Mouse (Mus musculus) left cerebral cortex, adult 9 months (tissue): ENCODE results near the gene LTO1.
"Not testable (repeated sequence)": the region's sequence is repeated elsewhere in the genome, so short reads cannot be mapped to it uniquely, and the experiment has no call there.

Experiments
- DNase-seq, 2 experiments: peaks; one replicate each; pipeline ENCODE4 v3.0.0; 2022; ENCODE audit warnings: low spot score in 2 of 2

Gene LTO1

GRCm38 (mm10) chr7:144914948-144915750 lies at the start of gene LTO1:
TSS of gene LTO1 (plus strand) at chr7:144915100.
- peak; percentile 71 to 91 for DNase-seq

DNA sequence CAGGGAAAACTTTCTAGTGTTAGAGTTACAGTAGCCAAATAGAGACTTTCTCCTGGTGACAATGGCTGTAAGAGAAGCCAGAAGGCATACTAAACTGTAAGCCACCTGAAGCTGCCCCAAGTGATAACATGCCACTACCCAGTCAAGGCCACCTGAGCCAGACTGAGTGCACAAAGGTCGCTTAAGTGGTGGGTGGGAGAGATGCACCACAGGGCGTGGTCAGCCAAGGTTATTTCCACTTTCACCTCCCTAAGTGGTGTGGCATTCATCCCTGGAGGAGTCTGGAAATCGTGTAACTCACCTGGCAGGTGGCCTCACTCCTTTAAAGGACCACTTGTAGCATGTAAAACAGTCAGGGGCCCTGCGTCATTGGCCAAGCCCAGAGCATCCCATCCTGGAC lies 47.7 kb upstream of the LTO1 start:
- DNase-seq, result no peak

- no peak for DNase-seq
These were observed 47.3 kb upstream of the LTO1 start for GRCm38 (mm10) chr7:144867602-144868001.

DNA sequence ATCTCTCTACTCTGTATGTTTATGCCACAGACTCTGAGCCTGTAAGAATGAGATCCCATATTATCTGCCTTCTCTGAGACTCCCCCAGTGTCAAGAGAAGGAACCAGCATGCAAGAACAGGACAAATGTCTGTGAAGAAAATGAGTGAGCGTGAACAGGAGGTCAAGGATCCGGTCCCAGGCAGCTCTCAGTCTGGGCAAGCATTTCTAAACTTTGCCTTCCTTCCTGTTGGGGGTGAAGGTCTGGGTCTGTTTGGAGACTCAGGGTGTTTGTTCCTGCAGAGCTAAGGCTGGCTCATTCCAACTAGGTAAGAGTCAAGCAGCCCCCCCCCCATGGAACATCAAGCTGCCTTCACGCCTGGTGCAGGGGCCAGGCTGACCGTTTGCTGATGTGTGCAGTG lies 42.5 kb upstream of the LTO1 start:
- no peak for DNase-seq

DNA sequence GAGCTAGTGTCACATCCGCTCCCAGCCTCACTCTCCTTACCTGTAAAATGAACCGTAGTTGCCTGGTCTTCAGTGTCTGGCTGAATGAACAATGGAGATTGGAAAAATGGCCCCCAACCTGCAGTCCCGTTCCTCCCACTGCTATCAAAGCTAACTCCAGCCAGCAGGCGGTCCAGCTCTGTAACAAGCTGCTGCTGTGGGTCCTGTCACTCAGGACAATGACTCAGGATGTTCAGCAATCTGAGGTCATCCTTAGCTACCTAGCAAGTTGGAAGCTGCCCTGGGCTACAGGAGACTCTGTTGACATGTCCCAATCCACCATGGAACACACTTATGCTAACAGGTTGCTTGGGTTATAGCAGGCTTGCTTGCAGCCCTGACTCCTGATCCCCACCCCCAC lies 41.7 kb upstream of the LTO1 start:
- no peak for DNase-seq

- no peak for DNase-seq
These were observed 40.7 kb upstream of the LTO1 start for GRCm38 (mm10) chr7:144874226-144874625.

DNA sequence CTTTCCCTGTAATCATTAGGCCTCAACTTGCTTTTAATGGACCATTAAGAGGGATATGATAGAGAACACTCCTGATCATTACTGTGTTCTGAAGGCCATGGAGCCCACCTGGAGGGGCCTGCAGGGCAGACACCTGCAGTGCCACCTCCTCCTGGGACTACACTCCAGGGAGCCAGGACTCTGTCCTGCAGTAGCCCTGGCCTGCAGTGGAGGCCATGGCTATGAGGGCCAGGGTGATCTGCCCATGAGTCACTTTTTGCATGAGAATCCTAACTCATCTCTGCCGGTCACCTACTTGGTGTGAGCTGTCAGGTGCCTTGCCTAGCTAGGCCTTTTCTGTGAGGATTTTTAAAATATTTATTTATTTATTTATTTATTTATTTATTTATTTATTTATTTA lies 36.5 kb upstream of the LTO1 start:
- DNase-seq, result no peak

GRCm38 (mm10) chr7:144883106-144883505 lies 31.8 kb upstream of the LTO1 start:
- no peak for DNase-seq

GRCm38 (mm10) chr7:144887672-144888071 lies 27.2 kb upstream of the LTO1 start:
- DNase-seq, result no peak

DNA sequence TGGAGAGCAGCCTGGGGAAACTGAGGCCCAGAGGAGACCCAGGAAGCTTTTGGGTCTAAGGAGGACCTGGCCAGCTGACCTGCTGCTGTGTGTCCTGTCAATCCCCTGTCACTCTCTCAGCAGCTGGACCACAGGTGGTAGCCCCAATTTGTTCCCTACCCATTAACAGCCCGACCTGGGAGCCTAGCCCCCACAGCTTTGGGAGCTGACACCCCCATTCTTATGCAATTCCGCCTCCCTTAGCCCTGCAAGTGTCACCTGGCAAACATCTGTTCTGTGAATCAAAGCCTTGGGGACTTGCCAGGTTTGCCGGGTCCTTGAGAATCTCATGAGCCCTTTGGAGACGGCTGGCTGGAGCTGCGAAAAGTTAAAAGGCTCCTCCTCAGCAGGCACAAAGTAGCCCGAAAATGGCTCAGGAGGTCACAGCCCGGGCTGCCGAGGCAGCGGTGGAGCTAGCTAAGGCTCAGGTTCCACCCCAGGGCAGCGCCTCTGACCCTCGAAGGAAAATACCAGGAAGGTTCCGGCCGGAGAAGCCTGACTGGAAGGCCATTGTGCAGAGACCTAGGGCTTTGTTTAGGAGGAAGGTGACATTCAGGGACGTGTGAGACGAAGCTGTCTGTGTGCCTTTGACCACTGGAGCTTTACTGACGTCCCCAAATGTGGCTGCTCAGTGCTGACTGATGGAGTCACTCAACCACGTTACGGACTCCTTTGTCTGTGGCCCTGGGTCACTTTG lies 26.2 kb upstream of the LTO1 start:
- DNase-seq, result no peak

DNA sequence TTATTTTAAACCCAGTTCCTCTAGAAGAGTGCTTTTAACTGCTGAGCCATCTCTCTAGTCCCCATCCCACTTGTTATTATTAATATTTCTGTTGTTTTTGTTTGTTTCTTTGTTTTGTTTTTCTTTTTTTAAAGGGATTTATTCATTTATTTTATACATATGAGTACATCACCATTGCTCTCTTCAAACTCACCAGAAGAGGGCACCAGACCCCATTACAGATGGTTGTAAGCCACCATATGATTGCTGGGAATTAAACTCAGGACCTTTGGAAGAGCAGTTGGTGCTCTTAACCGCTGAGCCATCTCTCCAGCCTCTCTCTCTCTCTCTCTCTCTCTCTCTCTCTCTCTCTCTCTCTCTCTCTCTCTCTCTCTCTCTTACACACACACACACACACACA lies 24.2 kb upstream of the LTO1 start:
- DNase-seq, result not testable (repeated sequence)

DNA sequence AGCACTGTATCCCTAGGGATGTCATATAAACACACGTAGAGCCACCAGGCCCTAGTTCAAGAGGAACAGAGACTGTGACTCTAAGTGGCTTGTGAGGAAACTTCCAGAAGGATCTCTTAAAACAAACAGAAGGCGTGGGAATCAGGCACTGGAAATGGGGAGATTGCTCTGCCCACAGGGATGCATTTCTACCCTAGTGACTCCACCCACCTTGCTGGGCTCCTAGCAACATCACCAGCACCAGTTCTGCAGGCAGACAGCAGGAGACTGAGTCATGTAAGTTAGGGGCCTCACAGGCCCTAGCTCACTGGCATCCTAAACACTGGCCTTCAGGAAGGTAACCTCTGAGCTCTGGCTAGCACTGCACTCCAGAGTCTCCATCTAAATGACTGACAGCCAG lies 23.0 kb upstream of the LTO1 start:
- peak in 1 of 2 experiments; percentile 32 for DNase-seq

DNA sequence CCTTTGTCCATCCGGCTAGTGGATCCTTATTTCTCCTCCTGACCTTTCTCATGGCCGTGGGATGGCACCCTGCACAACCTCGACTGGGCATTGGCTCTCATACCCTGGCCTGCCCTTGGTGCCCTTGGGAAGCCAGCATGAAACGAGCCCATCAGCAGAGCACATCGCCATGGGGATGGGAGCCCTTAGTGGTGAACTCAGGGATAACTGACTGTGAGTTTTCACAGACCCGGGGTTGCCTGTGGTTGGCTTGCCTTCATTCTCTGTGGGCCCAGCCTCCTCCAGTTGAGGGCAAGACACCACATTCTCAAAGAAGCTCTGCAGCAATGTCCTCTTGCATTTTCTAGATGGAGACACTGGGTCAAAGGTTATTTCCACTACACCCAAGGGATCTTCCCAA lies 22.6 kb upstream of the LTO1 start:
- DNase-seq, result no peak

DNA sequence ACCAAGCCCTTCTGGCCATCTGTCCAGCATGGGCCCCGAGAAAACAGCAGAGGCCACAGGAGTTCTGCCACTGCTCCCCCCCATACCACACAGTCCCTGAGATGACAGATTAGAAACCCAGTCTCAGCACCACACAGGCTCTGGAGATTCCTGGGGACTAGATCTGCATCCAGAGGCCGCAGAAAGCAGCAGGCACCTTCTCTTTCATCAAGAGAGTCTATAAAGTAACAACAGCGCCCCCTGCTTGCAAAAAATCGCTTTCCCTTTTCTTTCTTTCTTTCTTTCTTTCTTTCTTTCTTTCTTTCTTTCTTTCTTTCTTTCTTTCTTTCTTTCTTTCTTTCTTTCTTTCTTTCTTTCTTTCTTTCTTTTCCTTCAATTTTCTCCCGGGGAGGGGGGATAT lies 20.7 kb upstream of the LTO1 start:
- no peak for DNase-seq

- no peak for DNase-seq
These were observed 20.2 kb upstream of the LTO1 start for GRCm38 (mm10) chr7:144894706-144895105.

DNA sequence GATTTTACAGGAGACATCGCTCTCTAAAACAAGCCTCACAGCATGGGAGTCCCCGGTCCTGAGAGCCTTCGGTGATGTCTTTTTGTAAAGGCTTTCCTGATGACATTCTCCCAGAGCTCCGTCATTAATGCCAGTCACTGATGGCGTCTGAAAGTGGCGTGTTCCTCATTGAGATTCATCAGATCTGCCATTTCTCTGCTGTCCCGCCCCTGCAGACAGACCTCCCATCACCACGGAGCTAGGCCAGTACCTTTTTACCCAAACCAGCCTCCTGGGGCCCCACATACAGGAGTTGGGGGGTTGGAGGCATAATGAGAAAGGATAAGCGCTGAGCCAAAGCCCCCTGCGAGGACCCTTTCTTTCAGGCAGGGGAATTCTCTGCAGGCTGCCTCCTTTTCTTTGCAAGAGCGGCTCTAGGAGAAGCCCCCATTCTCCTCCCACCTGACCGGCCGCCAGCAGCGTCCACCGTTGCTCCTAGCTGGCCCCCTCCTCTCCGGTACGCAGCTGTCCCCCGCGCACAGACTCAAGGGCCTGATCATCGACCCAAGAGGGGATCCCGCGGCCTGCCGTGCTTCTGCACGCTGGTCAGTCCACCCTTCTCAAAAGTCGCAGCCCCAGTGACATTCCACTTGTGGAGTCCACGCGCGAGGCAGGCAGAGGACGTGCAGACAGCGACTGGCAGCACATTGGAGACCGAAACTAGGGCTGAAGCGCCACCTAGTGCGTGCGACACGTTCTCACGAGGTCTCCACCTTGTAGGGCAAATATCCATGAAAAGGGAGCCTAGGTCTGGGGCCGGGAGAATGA lies 19.4 kb upstream of the LTO1 start:
- peak in 1 of 2 experiments; percentile 61 for DNase-seq

DNA sequence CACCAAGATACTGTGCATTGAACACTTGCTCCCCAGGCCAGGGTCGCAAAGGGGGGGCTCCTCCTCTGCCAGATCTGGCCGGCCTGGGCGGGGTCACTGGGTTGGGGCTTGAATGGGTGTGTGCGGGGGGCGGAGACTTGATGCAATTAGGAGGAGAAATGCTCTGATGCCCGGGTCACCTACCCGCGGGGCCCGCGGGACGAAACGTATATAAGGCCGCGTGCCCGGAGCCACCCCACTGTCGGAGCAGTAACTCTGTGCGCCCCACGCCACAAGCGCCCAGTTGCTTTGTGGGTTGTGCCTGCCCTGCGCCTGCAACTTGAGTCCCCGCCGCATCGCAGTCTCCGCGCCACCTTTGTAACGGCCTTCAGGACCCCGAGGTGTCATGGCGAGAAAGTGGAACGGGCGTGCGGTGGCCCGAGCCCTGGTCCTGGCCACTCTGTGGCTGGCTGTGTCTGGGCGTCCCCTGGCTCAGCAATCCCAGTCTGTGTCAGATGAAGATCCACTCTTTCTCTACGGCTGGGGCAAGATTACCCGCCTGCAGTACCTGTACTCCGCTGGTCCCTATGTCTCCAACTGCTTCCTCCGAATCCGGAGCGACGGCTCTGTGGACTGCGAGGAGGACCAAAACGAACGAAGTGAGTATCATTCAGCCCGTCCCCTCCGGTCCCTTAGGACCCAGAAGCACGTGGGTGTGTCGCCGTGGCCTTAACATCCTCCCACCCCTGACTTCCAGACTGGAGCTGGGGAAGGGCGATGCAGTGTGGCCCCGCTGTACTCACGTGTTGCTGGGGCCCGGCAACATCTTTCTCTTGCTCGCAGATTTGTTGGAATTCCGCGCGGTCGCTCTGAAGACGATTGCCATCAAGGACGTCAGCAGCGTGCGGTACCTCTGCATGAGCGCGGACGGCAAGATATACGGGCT lies 18.3 kb upstream of the LTO1 start, which contains the start of gene Fgf15:
TSS of gene Fgf15 (plus strand) at position 238 of the 925 bp plus-strand sequence.
- DNase-seq, result no peak

DNA sequence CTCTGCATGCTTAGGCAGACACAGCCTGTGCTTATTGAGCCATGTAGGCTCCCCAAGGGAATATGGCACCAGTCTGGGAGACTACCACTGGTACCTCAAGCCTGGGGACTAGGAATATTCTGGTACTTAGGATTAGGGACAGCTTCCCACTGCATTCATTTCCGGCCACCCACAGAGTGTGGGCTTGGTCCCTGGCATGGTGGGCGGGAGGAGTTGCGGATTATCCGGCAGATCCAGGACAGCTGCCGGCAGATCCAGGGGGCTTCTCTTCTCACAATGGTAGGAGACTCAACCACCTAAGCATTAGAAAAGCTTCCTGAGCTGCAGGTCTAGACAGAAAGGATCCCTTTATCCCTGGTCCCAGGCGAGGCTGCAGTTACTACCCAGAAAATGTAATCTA lies 16.4 kb upstream of the LTO1 start:
- no peak for DNase-seq

DNA sequence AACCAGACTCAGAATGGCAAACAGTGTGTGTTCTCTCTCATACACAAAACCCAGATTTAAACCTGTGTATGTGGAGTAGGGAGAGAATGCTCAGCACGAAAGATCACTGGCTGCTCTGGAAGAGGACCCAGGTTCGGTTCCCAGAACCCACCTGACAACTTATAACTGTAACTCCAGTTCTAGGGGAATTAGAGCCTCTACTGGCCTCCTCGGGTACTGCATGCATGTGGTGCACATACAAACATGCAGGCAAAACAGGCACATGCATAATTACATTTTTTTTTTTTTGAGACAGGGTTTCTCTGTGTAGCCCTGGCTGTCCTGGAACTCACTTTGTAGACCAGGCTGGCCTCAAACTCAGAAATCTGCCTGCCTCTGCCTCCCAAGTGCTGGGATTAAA lies 9.4 kb upstream of the LTO1 start:
- DNase-seq, result not testable (repeated sequence)

DNA sequence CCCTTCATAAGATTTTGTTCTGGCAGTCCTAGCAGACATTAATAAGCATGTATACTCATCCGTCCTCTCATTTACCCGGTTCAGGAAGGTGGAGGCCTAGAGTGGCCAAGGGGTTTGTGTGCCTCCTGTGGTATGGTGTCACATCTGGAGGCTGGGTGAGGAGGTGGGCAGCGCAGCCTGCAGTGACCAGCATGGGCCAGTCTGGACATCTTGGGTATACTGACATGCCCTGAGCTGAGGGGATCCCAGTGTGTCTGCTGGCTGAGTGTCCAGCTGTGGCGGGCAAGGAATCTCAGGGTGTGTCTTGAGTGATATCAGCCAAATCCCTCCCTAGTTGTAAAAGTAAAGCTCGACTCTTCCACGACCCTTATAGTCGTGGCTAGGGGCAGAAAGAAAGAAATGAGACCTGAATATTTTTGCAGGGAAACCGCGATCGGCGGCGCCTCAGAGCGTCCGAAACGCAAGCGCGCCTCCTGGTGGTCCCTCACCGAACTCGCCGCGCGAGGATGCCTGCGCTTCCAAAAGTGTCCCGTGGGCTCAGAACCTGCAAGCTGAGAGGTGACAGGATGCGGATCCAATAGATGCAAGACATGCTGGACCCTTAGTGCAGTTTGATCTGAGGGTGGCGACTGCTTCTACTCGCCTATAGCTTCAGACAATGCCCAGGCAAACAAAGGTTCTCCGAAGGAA lies 8.0 kb upstream of the LTO1 start:
- peak in 1 of 2 experiments; percentile 69 for DNase-seq

DNA sequence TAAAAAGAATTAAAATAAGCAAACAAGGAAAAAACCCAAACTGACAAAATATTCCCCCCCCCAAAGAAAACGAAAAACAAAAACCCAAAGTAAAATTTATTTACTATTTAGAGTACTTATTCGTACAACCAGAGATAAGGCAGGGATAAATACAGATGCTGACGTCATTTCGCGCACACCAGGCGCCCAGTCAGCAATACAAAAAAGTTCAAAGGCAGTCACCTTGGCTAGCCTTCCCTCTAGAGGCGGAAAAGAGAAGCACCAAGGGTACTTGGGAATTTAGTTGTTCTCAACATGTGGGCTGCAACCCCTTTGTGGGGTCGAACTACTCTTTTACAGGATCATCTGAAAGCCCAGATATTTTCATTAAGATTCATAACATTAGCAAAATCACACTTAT lies 7.1 kb upstream of the LTO1 start:
- no peak for DNase-seq
